Mouse (Mus musculus): ENCODE data around the gene Arhgap25.
"Not testable (repeated sequence)": the region's sequence is repeated elsewhere in the genome, so short reads cannot be mapped to it uniquely, and the experiment has no call there.

Arhgap25 gene

DNA sequence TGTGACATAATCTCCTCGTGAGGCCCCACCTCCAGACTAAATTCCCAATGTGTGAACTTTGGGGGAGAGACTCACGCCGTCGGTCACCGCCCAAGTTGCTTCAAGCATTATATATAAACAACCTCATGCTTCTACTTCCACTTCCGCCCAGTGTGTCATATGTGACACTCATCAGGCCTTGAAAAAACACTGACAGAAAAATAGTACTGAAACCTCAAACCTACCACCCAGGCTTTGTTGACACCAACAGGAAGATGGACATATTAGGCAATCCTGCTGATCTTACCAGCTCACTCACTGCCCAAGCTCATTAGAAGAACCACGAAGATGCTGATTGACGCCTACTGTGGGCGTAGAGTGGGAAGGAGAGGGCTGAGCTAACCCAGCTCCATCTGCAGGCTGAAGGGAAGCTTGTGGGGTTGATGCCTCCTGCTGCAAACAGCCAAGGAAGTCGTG lies 30.2 kb downstream of the Arhgap25 start:
- peak; percentile 82 for DNase-seq

GRCm38 (mm10) chr6:87502411-87502810 lies 30.6 kb downstream of the Arhgap25 start:
- DNase-seq = no peak

GRCm38 (mm10) chr6:87500696-87501095 lies 32.4 kb downstream of the Arhgap25 start:
- DNase-seq = no peak

DNA sequence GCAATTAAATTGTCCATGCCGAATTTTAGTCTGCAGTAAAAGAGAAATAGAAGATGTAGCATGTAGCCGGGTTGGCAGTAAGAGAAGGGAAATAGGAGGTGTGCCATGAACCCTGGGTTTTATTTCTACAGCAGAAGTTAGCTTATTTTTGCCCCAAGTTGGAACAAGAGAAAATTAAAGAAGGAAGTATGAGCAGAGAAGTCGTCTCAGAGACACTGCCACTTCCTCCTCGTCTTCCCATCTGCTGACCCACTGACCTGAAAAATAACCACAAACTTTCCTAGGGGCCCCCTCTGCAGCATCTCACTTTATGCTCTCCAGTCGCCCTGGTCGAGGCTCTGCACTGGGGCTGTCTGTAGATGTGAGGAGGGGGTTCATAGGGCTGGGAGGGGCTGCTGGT lies 33.3 kb downstream of the Arhgap25 start:
- peak; percentile 26 for DNase-seq

GRCm38 (mm10) chr6:87496143-87496542 lies 36.9 kb downstream of the Arhgap25 start:
- peak; percentile 71 for DNase-seq

- DNase-seq = peak; percentile 60
These were observed 38.7 kb downstream of the Arhgap25 start for GRCm38 (mm10) chr6:87494339-87494738.

DNA sequence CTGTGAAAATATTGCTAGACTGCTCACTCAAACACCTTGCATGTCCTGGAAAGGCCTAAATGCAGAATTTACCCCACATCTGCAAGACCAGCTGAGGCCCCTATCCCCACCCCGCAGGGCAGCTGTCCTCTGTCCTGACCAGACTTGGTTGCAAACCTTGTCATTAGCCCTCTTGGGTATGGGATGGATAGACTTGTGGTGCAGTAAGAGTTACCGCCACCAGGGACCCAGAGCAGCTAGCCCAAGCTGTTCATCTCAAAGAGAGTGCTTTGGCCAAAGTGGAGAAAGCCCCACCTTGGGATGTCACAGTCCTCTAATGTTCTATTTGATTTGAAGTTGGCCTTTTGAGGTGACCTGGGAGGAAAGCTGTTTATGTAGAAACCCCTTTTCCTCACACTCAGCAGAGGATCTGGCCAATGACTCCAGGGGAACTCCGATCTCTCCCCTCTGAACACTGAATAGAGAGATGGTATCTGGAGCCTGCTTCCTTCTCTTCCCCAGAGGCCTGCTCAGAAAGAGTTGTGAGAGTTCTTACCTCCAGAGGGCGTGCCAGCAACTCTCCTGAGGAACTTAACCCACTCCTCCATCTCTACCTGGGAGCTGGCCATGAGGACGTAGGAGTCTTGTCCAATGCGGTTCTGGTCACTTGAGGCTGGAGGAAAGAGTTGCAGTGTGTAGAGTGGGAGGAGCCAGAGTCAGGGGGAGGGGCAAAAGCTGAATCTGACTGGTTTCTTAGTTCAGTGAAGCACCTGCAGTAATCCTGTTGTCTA lies 45.2 kb downstream of the Arhgap25 start:
- peak; percentile 73 for DNase-seq

- DNase-seq = peak; percentile 59
These were observed 48.3 kb downstream of the Arhgap25 start for GRCm38 (mm10) chr6:87484806-87485205.

- no peak for DNase-seq
These were observed 49.2 kb downstream of the Arhgap25 start for GRCm38 (mm10) chr6:87483900-87484289.

- no peak for DNase-seq
These were observed 49.7 kb downstream of the Arhgap25 start for GRCm38 (mm10) chr6:87483224-87483899.

- no peak for DNase-seq
These were observed 53.6 kb downstream of the Arhgap25 start for GRCm38 (mm10) chr6:87479291-87479999.

- DNase-seq = no peak
These were observed 54.2 kb downstream of the Arhgap25 start for GRCm38 (mm10) chr6:87478847-87479246.

GRCm38 (mm10) chr6:87475223-87475622 lies 57.8 kb downstream of the Arhgap25 start:
- no peak for DNase-seq

- not testable (repeated sequence) for DNase-seq
These were observed 63.0 kb downstream of the Arhgap25 start for GRCm38 (mm10) chr6:87470098-87470497.

GRCm38 (mm10) chr6:87468372-87468771 lies 64.7 kb downstream of the Arhgap25 start:
- peak; percentile 56 for DNase-seq

- DNase-seq = no peak
These were observed 65.7 kb downstream of the Arhgap25 start for GRCm38 (mm10) chr6:87467373-87467772.

- peak; percentile 84 for DNase-seq
These were observed 66.8 kb downstream of the Arhgap25 start for GRCm38 (mm10) chr6:87466221-87466620.

GRCm38 (mm10) chr6:87455507-87455906 lies 77.6 kb downstream of the Arhgap25 start:
- peak; percentile 54 for DNase-seq

GRCm38 (mm10) chr6:87451771-87452170 lies 81.3 kb downstream of the Arhgap25 start:
- DNase-seq = no peak

GRCm38 (mm10) chr6:87451016-87451415 lies 82.0 kb downstream of the Arhgap25 start:
- peak; percentile 78 for DNase-seq

DNA sequence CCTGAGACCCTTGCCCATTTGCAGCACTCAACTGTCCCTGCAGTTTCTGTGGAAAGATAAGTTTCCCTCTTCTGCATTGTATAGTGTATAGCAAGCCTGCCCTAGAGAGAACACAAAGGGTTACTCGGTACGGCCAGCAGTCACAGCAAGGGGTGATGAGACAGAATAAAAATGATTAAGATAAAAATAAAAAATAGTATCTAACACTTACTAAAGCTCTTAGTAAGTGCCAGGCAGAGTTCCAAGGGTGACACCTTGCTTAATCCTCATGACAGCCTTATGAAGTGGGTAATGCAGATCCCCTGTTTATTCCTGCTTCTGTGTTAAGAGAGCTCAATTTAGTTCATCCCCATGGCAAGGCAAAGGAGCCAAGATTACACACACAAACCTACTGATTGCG lies 83.5 kb downstream of the Arhgap25 start:
- DNase-seq = no peak

DNA sequence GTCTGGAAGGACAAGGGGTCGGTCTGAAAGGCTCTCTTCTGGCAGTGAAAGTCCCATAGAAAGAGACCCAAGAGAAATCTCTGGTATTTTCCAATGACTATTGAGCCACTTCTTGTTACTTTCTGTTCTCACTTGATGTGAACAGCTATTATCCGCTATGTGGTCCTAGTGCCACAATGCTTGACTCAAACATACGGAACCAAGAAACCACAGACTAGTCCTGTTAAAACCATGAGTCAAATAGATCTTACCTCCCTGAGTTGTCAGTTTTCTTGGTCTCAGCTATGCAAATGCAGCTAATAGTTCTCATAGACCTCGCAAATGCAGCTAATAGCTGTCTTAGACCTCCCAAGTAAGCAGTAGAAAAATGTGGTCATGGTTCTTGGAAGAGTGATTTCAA lies 85.8 kb downstream of the Arhgap25 start:
- no peak for DNase-seq

DNA sequence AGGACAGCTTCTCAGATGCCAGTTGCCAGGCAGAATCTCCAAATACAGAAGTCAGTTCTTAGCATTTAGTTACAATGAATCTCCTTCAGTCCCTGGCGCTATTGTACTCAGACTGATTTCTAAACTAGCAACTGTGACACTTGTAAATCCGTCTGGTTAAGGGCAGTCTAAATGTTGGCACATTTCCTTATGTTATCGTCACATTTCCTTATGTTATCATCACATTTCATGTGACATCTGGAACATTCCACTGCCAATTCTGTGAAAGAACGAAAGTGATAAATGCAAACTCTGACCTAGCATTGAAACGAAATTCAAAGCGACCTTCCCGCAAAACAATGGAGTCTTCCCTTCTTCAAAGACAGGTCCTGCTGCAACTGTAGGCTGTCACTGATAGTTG lies 87.8 kb downstream of the Arhgap25 start:
- no peak for DNase-seq

DNA sequence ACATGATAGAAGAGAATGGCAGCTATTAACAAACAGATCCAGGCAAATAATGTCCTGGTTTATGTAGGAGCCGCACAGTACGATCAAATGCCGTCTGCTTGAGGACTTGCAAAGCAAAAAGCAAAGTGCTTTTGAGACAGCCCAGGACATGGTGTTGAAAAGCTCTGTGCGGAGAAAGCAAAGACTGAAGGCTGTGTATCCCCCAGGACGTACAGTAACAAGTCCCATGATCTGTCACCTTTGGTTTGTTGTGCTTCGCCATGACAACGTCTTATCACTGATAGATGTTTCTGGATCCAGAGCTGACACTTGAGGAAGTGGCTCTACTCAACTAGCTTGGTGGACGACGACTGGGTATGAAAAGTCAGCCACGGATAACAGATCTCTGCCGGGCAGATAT lies 89.8 kb downstream of the Arhgap25 start:
- DNase-seq = no peak
